Mouse (Mus musculus): ENCODE results near the gene Art4.
A peak's percentile ranks its signal among the peaks of the same experiment; 100 is the strongest.

Art4 gene

GRCm38 (mm10) chr6:136821086-136821485 is 36.4 kb downstream of the Art4 start:
- DNase-seq: no peak

GRCm38 (mm10) chr6:136820381-136820780 is 37.2 kb downstream of the Art4 start:
- no peak for DNase-seq

- DNase-seq: no peak
Observed at GRCm38 (mm10) chr6:136817549-136817948, 40.0 kb downstream of the Art4 start.

GRCm38 (mm10) chr6:136816826-136817225 is 40.7 kb downstream of the Art4 start:
- no peak for DNase-seq

- no peak for DNase-seq
Observed at GRCm38 (mm10) chr6:136815381-136815780, 42.2 kb downstream of the Art4 start.

- DNase-seq: peak in 1 of 2 experiments; percentile 48
Observed at GRCm38 (mm10) chr6:136813117-136813516, 44.4 kb downstream of the Art4 start.

GRCm38 (mm10) chr6:136811196-136811595 is 46.3 kb downstream of the Art4 start:
- DNase-seq: no peak

GRCm38 (mm10) chr6:136809673-136810072 is 47.9 kb downstream of the Art4 start:
- no peak for DNase-seq

GRCm38 (mm10) chr6:136809077-136809476 is 48.5 kb downstream of the Art4 start:
- peak in 1 of 2 experiments; percentile 48 for DNase-seq

GRCm38 (mm10) chr6:136808631-136809046 is 48.9 kb downstream of the Art4 start:
- peak in 1 of 2 experiments; percentile 49 for DNase-seq

GRCm38 (mm10) chr6:136808014-136808417 is 49.5 kb downstream of the Art4 start, which contains the start of gene H2afj:
Gene H2afj (plus strand): TSS chr6:136808244.
- DNase-seq: peak; percentile 99

GRCm38 (mm10) chr6:136807395-136808013 is 50.0 kb downstream of the Art4 start:
- peak in 1 of 2 experiments; percentile 26 for DNase-seq

- DNase-seq: no peak
Observed at GRCm38 (mm10) chr6:136806819-136807218, 50.7 kb downstream of the Art4 start.

- no peak for DNase-seq
Observed at GRCm38 (mm10) chr6:136805409-136805775, 52.1 kb downstream of the Art4 start.

GRCm38 (mm10) chr6:136804705-136805408 is 52.7 kb downstream of the Art4 start:
- no peak for DNase-seq

- peak; percentile 96 for DNase-seq
Observed at GRCm38 (mm10) chr6:136803739-136804633, 53.5 kb downstream of the Art4 start, which contains the start of gene Hist4h4. Gene Hist4h4 (minus strand): TSS chr6:136804415.

- DNase-seq: no peak
Observed at GRCm38 (mm10) chr6:136803093-136803738, 54.3 kb downstream of the Art4 start.

GRCm38 (mm10) chr6:136801274-136801673 is 56.3 kb downstream of the Art4 start:
- no peak for DNase-seq

- DNase-seq: no peak
Observed at GRCm38 (mm10) chr6:136800710-136801109, 56.8 kb downstream of the Art4 start.
